Mouse (Mus musculus) heart, adult 11 months (tissue): ENCODE measurements at regions not wholly inside any gene's neighbourhood (a gene's known extent, or its start where the extent isn't known, plus 50 kb on each side); places are given as distances from the start of the nearest gene placed in this dataset.
A peak's percentile ranks its signal among the peaks of the same experiment; 100 is the strongest.

Source experiments
- DNase-seq: peaks from one replicate; pipeline ENCODE4 v3.0.0; 2022

- peak; percentile 29 for DNase-seq
Measured at GRCm38 (mm10) chr3:82781464-82781863, 94.8 kb downstream of the Rbm46 start.

- DNase-seq, result no peak
Measured at GRCm38 (mm10) chr3:82770512-82771270, 105.6 kb downstream of the Rbm46 start.

GRCm38 (mm10) chr3:82767484-82767883, 108.8 kb downstream of the Rbm46 start:
- DNase-seq, result no peak

- peak; percentile 29 for DNase-seq
Measured at GRCm38 (mm10) chr3:82759946-82760345, 116.3 kb downstream of the Rbm46 start.

GRCm38 (mm10) chr3:82758967-82759366, 117.3 kb downstream of the Rbm46 start:
- DNase-seq, result peak; percentile 31

- no peak for DNase-seq
Measured at GRCm38 (mm10) chr3:82725546-82725945, 150.7 kb downstream of the Rbm46 start.

GRCm38 (mm10) chr3:82707628-82708027, 159.7 kb upstream of the Npy2r start:
- no peak for DNase-seq

- DNase-seq, result no peak
Measured at GRCm38 (mm10) chr3:82692131-82692530, 144.2 kb upstream of the Npy2r start.

- no peak for DNase-seq
Measured at GRCm38 (mm10) chr3:82656159-82656874, 108.4 kb upstream of the Npy2r start.

GRCm38 (mm10) chr3:82652346-82652745, 104.5 kb upstream of the Npy2r start:
- no peak for DNase-seq

GRCm38 (mm10) chr3:82640052-82640451, 92.2 kb upstream of the Npy2r start:
- no peak for DNase-seq

- no peak for DNase-seq
Measured at GRCm38 (mm10) chr3:82636666-82637065, 88.8 kb upstream of the Npy2r start.

- no peak for DNase-seq
Measured at GRCm38 (mm10) chr3:82620418-82621003, 72.6 kb upstream of the Npy2r start.

GRCm38 (mm10) chr3:82619371-82619770, 71.5 kb upstream of the Npy2r start:
- no peak for DNase-seq

GRCm38 (mm10) chr3:82601880-82602279, 54.0 kb upstream of the Npy2r start:
- no peak for DNase-seq

GRCm38 (mm10) chr3:82598656-82599055, 50.8 kb upstream of the Npy2r start:
- peak; percentile 15 for DNase-seq
